Mouse (Mus musculus): Measurements from ENCODE around the gene Snf8. TPM values are rescaled to one million over a fixed set of nuclear protein-coding genes. Genes with fewer than 3 reads are reported as not detected.

Snf8 gene
- total and polyA plus RNA-seq, 3 experiments = 70.8 to 199 (median 113) TPM

GRCm38 (mm10) chr11:96015421-96015820 is 19.3 kb upstream of the Snf8 start:
- Histone ChIP-seq H3K27me3 (replicated peaks) (peaks cover 65% of the 10 kb centered on the region), H3K27ac (ENCODE audit: insufficient read depth, low read depth) (no peak overlapping the region), H3K4me2 (ENCODE audit: insufficient read depth, low read depth, poor library complexity, severe bottlenecking) (no peak overlapping the region), H3K9ac (ENCODE audit: insufficient read depth, low read depth) (no peak overlapping the region), H3K79me2 (replicated peaks; ENCODE audit: control insufficient read depth, extremely low read depth, insufficient read depth, poor library complexity, severe bottlenecking) (no peaks in the 10 kb centered on the region), H3K9me3 (replicated peaks; ENCODE audit: low read length) (no peaks in the 10 kb centered on the region), H3K4me1 (ENCODE audit: control insufficient read depth in 1 of 2, insufficient read depth in 2 of 2) (peaks cover 0 to 2% of the 10 kb centered on the region in 2 experiments; a peak in 1 of 4 replicates), H3K36me3 (replicated peaks in 1 of 2; ENCODE audit: control insufficient read depth in 1 of 2, insufficient read depth in 1 of 2, low read length in 1 of 2) (no peaks in the 10 kb centered on the region), H3K4me3 (replicated peaks in 1 of 3; ENCODE audit: low read depth in 2 of 3, low read length in 2 of 3, poor library complexity in 1 of 3) (no peak overlapping the region)
- dilution Hi-C loops (cut with MboI; ENCODE audit: extremely low pct_ligation_motif_present, extremely low pct_unique_long_range_greater_than_20kb, low sequenced_read_pairs) = no loop called here
- TF ChIP-seq SIN3A (IDR thresholded peaks at IDR 0.05; ENCODE audit: low read length) (no peak), ZKSCAN1 (IDR thresholded peaks at IDR 0.05; ENCODE audit: borderline replicate concordance, low read depth, low read length) (no peak), USF2 (conservative IDR thresholded peaks at IDR 0.05; ENCODE audit: low read depth, low read length) (no peak), NRF1 (IDR thresholded peaks at IDR 0.05; ENCODE audit: low read depth, low read length) (no peak), IRF4 (IDR thresholded peaks at IDR 0.05; ENCODE audit: low read depth, low read length) (no peak), CTCF (conservative IDR thresholded peaks at IDR 0.05 in 1 of 2, IDR thresholded peaks at IDR 0.05 in 1 of 2; ENCODE audit: low read depth in 2 of 2, low read length in 2 of 2) (no peak), ETS1 (conservative IDR thresholded peaks at IDR 0.05; ENCODE audit: low read depth, low read length) (no peak), EP300 (IDR thresholded peaks at IDR 0.05; ENCODE audit: low read length) (no peak), RCOR1 (conservative IDR thresholded peaks at IDR 0.05; ENCODE audit: low read depth, low read length) (no peak), NELFE (IDR thresholded peaks at IDR 0.05; ENCODE audit: low read depth, low read length) (no peak), USF1 (IDR thresholded peaks at IDR 0.05; ENCODE audit: low read depth, low read length) (no peak), MAFK (IDR thresholded peaks at IDR 0.05; ENCODE audit: insufficient replicate concordance, low read length) (no peak), ELF1 (IDR thresholded peaks at IDR 0.05; ENCODE audit: low read depth, low read length) (no peak)
- no peak for DNase-seq (ENCODE audit: extremely low read depth)
- in situ Hi-C loops (cut with MboI; ENCODE audit: low pct_ligation_motif_present, low pct_unique_long_range_greater_than_20kb, low sequenced_read_pairs) = no loop called here

DNA sequence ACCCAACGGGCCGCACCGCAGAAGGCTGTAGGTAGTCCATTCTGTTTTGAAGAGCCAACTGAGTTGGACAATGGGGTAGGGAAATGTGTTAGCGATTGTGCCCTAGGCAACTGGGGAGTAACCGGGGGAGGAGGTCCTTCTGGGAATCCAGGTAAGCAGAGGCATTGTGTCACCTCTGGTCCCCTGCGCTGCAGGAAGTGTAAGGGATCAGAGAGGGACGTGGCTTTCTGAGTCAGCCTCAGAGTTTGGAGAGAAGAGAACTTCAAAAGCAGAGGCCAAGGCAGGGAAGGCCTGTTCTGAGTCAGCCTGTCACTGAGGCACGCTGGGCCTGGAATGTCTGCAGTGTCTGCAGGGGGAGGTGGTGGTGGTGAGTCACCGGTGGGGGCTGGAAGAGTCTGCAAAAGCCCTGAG is 16.7 kb upstream of the Snf8 start:
- Histone ChIP-seq H3K9ac (ENCODE audit: insufficient read depth, low read depth) (no peak overlapping the region), H3K79me2 (replicated peaks; ENCODE audit: control insufficient read depth, extremely low read depth, insufficient read depth, poor library complexity, severe bottlenecking) (no peaks in the 10 kb centered on the region), H3K27ac (ENCODE audit: insufficient read depth, low read depth) (no peak overlapping the region), H3K9me3 (replicated peaks; ENCODE audit: low read length) (no peaks in the 10 kb centered on the region), H3K36me3 (replicated peaks in 1 of 2; ENCODE audit: control insufficient read depth in 1 of 2, insufficient read depth in 1 of 2, low read length in 1 of 2) (no peaks in the 10 kb centered on the region), H3K4me2 (ENCODE audit: insufficient read depth, low read depth, poor library complexity, severe bottlenecking) (no peak overlapping the region), H3K4me1 (ENCODE audit: control insufficient read depth in 1 of 2, insufficient read depth in 2 of 2) (peaks cover 0 to 2% of the 10 kb centered on the region in 2 experiments; a peak in 2 of 4 replicates), H3K27me3 (replicated peaks) (peaks cover 53% of the 10 kb centered on the region), H3K4me3 (replicated peaks in 1 of 3; ENCODE audit: low read depth in 2 of 3, low read length in 2 of 3, poor library complexity in 1 of 3) (no peak overlapping the region)
- TF ChIP-seq BHLHE40 (IDR thresholded peaks at IDR 0.05; ENCODE audit: low read depth, low read length) = peak; percentile 45; the same call in 1 of the 2 replicates
- TF ChIP-seq IRF4 (IDR thresholded peaks at IDR 0.05; ENCODE audit: low read depth, low read length) = peak; percentile 61
- TF ChIP-seq KAT2A (IDR thresholded peaks at IDR 0.05; ENCODE audit: insufficient replicate concordance, low read length) = no peak
- no peak for DNase-seq (ENCODE audit: extremely low read depth)
- dilution Hi-C loops (cut with MboI; ENCODE audit: extremely low pct_ligation_motif_present, extremely low pct_unique_long_range_greater_than_20kb, low sequenced_read_pairs) = no loop called here
- in situ Hi-C loops (cut with MboI; ENCODE audit: low pct_ligation_motif_present, low pct_unique_long_range_greater_than_20kb, low sequenced_read_pairs) = no loop called here
